Mouse (Mus musculus): ENCODE data around the gene Nkrf.

Gene Nkrf

GRCm38 (mm10) chrX:36863766-36864608 is 38.7 kb downstream of the Nkrf start:
- ATAC-seq (ENCODE audit: insufficient number of reproducible peaks, low FRiP score, low TSS enrichment) = peak; percentile 70; the same call in 1 of the 2 replicates

GRCm38 (mm10) chrX:36852631-36853030 is 50.1 kb downstream of the Nkrf start:
- no peak for ATAC-seq (ENCODE audit: insufficient number of reproducible peaks, low FRiP score, low TSS enrichment)

- no peak for ATAC-seq (ENCODE audit: insufficient number of reproducible peaks, low FRiP score, low TSS enrichment)
Measured at GRCm38 (mm10) chrX:36847152-36847551, 55.5 kb downstream of the Nkrf start.

GRCm38 (mm10) chrX:36843346-36843990 is 59.2 kb downstream of the Nkrf start:
- ATAC-seq (ENCODE audit: insufficient number of reproducible peaks, low FRiP score, low TSS enrichment) = no peak

- ATAC-seq (ENCODE audit: insufficient number of reproducible peaks, low FRiP score, low TSS enrichment) = no peak
Measured at GRCm38 (mm10) chrX:36841698-36842097, 61.0 kb downstream of the Nkrf start.

GRCm38 (mm10) chrX:36839391-36839790 is 63.3 kb downstream of the Nkrf start:
- ATAC-seq (ENCODE audit: insufficient number of reproducible peaks, low FRiP score, low TSS enrichment) = no peak

All from cerebellum, adult (tissue).